Mouse (Mus musculus): ENCODE results near the gene Zfp352. TPM values are rescaled to one million over a fixed set of nuclear protein-coding genes. Genes with fewer than 3 reads are reported as not detected.
"Not testable (repeated sequence)": the region's sequence is repeated elsewhere in the genome, so short reads cannot be mapped to it uniquely, and the experiment has no call there.

Zfp352 gene
- total RNA-seq (2014; fragmentation: Nextera tagmentation): not detected in 2 replicates
- total RNA-seq (2017): not detected in 2 replicates

- no peak for ATAC-seq (replicated peaks; ENCODE audit: poor library complexity, severe bottlenecking)
Observed at GRCm38 (mm10) chr4:90218520-90218919, at the start of gene Zfp352. Zfp352 (plus strand) TSS chr4:90218820.

- ATAC-seq (replicated peaks; ENCODE audit: poor library complexity, severe bottlenecking): no peak
Observed at GRCm38 (mm10) chr4:90170890-90171483, 47.6 kb upstream of the Zfp352 start.

GRCm38 (mm10) chr4:90174036-90174435 lies 44.6 kb upstream of the Zfp352 start:
- no peak for ATAC-seq (replicated peaks; ENCODE audit: poor library complexity, severe bottlenecking)

DNA sequence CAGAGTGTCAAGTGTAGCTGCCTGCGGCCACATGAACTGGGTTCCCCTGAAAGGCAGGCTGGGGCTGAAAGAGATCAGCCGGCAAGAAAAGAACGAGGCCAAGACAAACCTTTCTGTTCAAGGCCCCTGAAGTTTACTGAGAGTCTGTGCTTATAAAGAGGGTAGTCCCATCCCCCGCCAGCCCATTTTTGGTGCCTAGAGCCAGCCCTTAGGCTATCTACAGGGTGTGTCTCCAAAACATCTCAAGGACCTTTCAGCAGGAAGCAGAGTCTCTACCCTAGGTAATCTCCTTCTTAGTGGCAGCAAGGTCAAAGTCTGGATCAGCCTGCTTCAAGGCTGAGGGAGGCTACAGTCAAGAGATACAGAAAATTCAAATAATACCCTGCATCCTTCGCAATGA lies 15.2 kb upstream of the Zfp352 start:
- ATAC-seq (replicated peaks; ENCODE audit: poor library complexity, severe bottlenecking): no peak

DNA sequence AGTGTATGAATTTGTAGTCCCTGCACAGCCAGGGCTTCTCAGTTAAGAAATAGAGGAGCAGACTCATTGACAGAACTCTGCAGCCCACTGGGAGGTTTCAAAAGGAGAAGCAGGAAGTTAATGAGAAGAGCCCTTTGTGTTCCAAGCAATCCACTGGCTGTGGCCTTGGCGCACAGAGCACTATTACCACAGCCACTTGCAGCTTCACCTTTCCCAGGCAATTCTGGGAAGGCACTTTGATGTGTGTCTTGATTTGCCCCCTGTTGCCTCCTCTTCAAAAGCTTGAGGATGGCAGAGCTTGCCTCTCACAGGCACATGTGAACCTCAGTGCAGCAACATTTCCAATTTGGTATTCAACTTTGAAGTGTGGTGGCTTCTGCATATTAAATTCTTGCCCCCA lies 7.1 kb upstream of the Zfp352 start:
- ATAC-seq (replicated peaks; ENCODE audit: poor library complexity, severe bottlenecking): no peak

DNA sequence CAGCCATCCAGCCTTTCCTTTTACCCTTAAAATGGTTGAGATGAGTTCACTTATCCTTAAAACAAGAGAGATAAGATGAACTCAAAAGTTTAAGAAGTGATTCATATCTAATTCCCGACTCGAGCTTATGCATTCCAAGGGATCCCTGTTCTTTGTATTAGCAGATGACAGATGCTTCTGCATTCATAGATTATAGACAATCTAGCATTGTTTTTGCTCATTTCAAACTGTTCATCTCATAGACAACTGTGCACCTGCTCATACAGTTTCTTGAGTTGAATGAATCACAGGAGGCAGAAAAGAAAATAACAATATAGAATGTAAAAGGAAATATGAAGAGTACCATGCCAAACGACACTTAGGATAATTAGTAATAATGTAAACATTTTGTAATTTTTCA lies 6.5 kb upstream of the Zfp352 start:
- no peak for ATAC-seq (replicated peaks; ENCODE audit: poor library complexity, severe bottlenecking)

GRCm38 (mm10) chr4:90235646-90236045 lies 17.0 kb downstream of the Zfp352 start:
- ATAC-seq (replicated peaks; ENCODE audit: poor library complexity, severe bottlenecking): not testable (repeated sequence)

DNA sequence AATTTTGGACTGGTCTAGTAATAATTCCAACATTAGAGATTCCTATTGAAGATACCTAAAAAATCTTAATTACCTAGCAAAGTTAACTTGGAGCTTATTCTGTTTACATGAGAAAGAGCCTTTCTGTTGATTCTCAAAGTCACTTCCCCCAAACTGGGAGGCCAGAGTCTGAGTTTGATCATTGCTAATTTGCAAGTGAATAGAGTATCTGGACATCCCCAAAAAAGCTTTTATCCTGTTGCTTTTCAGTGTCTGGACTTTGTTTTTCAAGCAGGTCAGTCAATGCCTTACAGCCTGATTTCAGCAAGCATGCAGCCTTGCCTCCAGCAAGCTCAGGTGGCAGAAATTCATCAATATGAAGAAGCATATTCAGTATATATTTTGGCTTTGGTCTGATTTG lies 51.2 kb downstream of the Zfp352 start:
- no peak for ATAC-seq (replicated peaks; ENCODE audit: poor library complexity, severe bottlenecking)

Data from granulocyte monocyte progenitor cell, adult 5-6 weeks (primary cell).